Mouse (Mus musculus): Measurements from ENCODE around the gene Fbxo5. TPM values are rescaled to one million over a fixed set of nuclear protein-coding genes. Genes with fewer than 3 reads are reported as not detected.

Gene Fbxo5
- polyA plus RNA-seq (2014; fragmentation: Illumina TruSeq; extraction: RNeasy Lipid Tissue Mini Kit (QIAGEN cat#74804)), result 49.1 TPM

GRCm38 (mm10) chr10:5805243-5805730 lies at the start of gene Fbxo5:
Fbxo5 (minus strand) TSS chr10:5805600.

GRCm38 (mm10) chr10:5823740-5824491 lies 18.5 kb upstream of the Fbxo5 start, which contains the start of gene Mtrf1l:
Mtrf1l (minus strand) TSS chr10:5823910.

Other genes starting within 250 kb of the Fbxo5 start
- 16.6 TPM for gene Myct1, start 211.8 kb downstream of the Fbxo5 start, polyA plus RNA-seq (2014; fragmentation: Illumina TruSeq; extraction: RNeasy Lipid Tissue Mini Kit (QIAGEN cat#74804))
- gene Vip, start 166.4 kb downstream of the Fbxo5 start, polyA plus RNA-seq (2014; fragmentation: Illumina TruSeq; extraction: RNeasy Lipid Tissue Mini Kit (QIAGEN cat#74804)), result not detected
- 40.4 TPM for gene Mtrf1l, start 18.3 kb upstream of the Fbxo5 start, polyA plus RNA-seq (2014; fragmentation: Illumina TruSeq; extraction: RNeasy Lipid Tissue Mini Kit (QIAGEN cat#74804))
- 6.8 TPM for gene Rgs17, start 116.8 kb upstream of the Fbxo5 start, polyA plus RNA-seq (2014; fragmentation: Illumina TruSeq; extraction: RNeasy Lipid Tissue Mini Kit (QIAGEN cat#74804))